Mouse (Mus musculus): Measurements from ENCODE around the gene Plcd3.

Plcd3 gene

GRCm38 (mm10) chr11:103098531-103099190, 2.8 kb downstream of the Plcd3 start:
- in situ Hi-C loops (cut with MboI, MseI) = no loop called here

GRCm38 (mm10) chr11:103096979-103097894, 4.2 kb downstream of the Plcd3 start:
- in situ Hi-C loops (cut with MboI, MseI) = no loop called here

GRCm38 (mm10) chr11:103095801-103096200, 5.7 kb downstream of the Plcd3 start:
- in situ Hi-C loops (cut with MboI, MseI) = no loop called here

GRCm38 (mm10) chr11:103095107-103095670, 6.3 kb downstream of the Plcd3 start:
- in situ Hi-C loops (cut with MboI, MseI) = no loop called here

GRCm38 (mm10) chr11:103093862-103094833, 7.3 kb downstream of the Plcd3 start:
- in situ Hi-C loops (cut with MboI, MseI) = no loop called here

- in situ Hi-C loops (cut with MboI, MseI) = no loop called here
These were observed 8.2 kb downstream of the Plcd3 start for GRCm38 (mm10) chr11:103093306-103093705.

- in situ Hi-C loops (cut with MboI, MseI) = no loop called here
These were observed 19.8 kb downstream of the Plcd3 start for GRCm38 (mm10) chr11:103081631-103082030.

- in situ Hi-C loops (cut with MboI, MseI) = no loop called here
These were observed 21.0 kb downstream of the Plcd3 start for GRCm38 (mm10) chr11:103080323-103081091.

GRCm38 (mm10) chr11:103078131-103078530, 23.3 kb downstream of the Plcd3 start:
- in situ Hi-C loops (cut with MboI, MseI) = no loop called here

GRCm38 (mm10) chr11:103076581-103076980, 24.9 kb downstream of the Plcd3 start:
- in situ Hi-C loops (cut with MboI, MseI) = no loop called here

- in situ Hi-C loops (cut with MboI, MseI) = no loop called here
These were observed 25.4 kb downstream of the Plcd3 start for GRCm38 (mm10) chr11:103076010-103076409.

- in situ Hi-C loops (cut with MboI, MseI) = no loop called here
These were observed 26.6 kb downstream of the Plcd3 start for GRCm38 (mm10) chr11:103074796-103075323.

GRCm38 (mm10) chr11:103074121-103074650, 27.3 kb downstream of the Plcd3 start:
- in situ Hi-C loops (cut with MboI, MseI) = no loop called here

GRCm38 (mm10) chr11:103073671-103074070, 27.8 kb downstream of the Plcd3 start:
- in situ Hi-C loops (cut with MboI, MseI) = no loop called here

GRCm38 (mm10) chr11:103070322-103070880, 31.1 kb downstream of the Plcd3 start:
- in situ Hi-C loops (cut with MboI, MseI) = no loop called here

GRCm38 (mm10) chr11:103069731-103070130, 31.7 kb downstream of the Plcd3 start:
- in situ Hi-C loops (cut with MboI, MseI) = loop anchor here (10.0 kb wide), 1 partner anchor 715 kb away; no protein-coding TSS in a partner anchor

GRCm38 (mm10) chr11:103068884-103069283, 32.6 kb downstream of the Plcd3 start:
- in situ Hi-C loops (cut with MboI, MseI) = loop anchor here (10.0 kb wide), 1 partner anchor 714 kb away; no protein-coding TSS in a partner anchor

GRCm38 (mm10) chr11:103068272-103068671, 33.2 kb downstream of the Plcd3 start:
- in situ Hi-C loops (cut with MboI, MseI) = loop anchor here (10.0 kb wide), 1 partner anchor 713 kb away; no protein-coding TSS in a partner anchor

GRCm38 (mm10) chr11:103067457-103068001, 33.9 kb downstream of the Plcd3 start:
- in situ Hi-C loops (cut with MboI, MseI) = loop anchor here (10.0 kb wide), 1 partner anchor 713 kb away; no protein-coding TSS in a partner anchor

Measured in T-helper 2 cell (primary cell).